Mouse (Mus musculus) right cerebral cortex, postnatal 4 days (tissue): ENCODE measurements around the gene Mpv17l2.

ENCODE experiments used
- DNase-seq: peaks from one replicate; pipeline ENCODE4 v3.0.0-alpha.2; 2022

The Mpv17l2 gene

DNA sequence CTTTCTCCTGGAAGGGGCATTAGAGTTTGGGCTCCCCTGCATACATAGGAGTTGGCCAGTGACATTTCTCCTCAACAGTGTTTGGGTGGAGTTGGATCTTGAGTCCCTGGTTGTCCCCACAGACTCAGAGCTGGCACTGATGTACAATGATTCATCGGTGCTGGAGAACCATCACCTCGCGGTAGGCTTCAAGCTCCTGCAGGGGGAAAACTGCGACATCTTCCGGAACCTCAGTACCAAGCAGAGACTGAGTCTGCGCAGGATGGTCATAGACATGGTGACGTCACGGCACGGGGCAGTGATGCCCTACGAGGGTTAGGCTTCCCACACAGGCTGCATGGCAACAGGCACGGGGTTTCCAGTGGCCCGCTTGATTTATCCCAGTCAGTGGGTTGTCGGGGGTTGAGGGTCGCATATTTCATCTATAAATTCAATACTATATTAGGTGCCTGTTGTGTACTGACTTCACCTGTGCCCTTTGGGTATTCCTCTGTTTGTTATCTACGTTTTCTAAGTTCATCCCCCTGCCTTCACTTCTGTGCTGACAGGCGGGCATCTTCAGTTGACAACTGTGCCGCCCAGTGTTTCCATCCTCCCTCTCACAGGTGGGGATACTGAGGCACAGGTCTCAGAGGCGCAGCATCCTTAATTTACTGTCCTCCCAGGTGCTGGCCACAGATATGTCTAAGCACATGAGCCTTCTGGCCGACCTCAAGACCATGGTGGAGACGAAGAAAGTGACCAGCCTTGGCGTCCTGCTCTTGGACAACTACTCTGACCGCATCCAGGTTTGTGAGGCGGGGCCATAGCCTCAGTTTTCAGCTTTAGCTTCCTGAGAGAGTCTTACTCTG is 12.3 kb downstream of the Mpv17l2 start:
- no peak for DNase-seq

DNA sequence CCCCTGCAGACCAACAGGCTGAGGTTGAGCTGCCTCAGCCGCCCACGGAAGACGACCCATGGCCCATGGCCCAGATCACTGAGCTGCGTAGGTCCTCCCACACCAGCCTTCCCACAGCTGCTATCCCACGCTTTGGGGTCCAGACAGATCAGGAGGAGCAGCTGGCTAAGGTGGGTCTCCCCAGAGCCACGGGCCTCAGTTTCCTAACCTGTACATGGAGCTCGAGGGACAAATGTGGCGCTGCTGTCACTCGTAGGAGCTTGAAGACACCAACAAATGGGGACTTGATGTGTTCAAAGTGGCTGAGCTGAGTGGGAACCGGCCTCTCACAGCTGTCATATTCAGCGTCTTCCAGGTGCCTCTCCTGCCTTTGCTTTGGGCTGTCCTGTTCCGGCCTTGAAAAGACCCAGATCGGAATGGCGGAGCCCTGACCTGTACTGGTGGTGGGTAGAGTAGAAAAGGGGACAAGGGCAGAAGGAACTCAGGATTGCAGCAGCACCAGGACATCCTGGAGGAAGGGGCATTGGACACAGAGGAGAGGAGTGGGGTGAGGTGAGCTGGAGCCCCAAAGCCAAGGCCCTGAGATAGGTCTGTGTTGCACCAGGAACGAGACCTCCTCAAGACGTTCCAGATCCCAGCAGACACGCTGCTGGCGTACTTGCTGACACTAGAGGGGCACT is 13.4 kb downstream of the Mpv17l2 start:
- no peak for DNase-seq

DNA sequence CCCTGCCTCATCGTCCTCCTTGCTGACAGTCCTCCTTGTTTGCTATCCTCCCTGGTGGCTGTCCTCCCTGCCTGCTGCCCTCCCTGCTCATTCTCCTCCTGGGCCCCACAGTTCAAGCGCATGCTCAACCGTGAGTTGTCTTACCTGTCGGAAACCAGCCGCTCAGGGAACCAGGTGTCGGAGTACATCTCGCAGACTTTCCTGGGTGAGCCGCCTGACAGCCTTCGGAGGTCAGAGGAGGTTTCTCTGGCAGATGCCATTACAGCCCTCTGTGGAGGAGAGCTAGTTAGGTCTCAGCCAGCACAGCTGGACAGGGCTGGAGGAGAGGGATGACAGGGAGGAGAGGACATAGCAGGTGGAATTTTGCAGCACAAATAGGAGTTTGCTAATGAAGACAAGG is 14.1 kb downstream of the Mpv17l2 start:
- no peak for DNase-seq

DNA sequence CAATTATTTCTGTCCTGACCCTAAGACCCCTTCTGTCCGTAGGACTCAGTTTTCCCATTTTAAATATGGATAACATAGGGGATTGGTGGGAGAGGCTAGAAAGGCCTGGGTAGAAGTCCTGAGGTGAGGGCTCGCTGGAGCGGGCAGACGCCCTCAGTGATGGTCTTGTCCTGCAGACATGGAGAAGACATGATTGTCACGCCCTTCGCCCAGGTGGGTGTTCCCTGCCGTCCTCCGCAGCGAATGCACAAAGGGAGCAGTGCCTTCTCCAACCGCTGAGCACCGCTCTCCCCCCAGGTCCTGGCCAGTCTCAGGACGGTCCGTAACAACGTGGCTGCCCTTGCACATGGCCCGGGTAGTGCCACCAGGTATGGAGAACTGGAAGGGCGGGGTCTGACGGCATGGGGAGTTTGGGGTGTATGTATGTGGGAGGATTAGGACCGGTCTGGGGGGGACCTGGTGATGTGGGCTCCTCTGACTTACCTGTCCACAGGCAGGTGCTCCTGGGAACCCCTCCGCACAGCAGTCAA is 15.0 kb downstream of the Mpv17l2 start:
- no peak for DNase-seq

DNA sequence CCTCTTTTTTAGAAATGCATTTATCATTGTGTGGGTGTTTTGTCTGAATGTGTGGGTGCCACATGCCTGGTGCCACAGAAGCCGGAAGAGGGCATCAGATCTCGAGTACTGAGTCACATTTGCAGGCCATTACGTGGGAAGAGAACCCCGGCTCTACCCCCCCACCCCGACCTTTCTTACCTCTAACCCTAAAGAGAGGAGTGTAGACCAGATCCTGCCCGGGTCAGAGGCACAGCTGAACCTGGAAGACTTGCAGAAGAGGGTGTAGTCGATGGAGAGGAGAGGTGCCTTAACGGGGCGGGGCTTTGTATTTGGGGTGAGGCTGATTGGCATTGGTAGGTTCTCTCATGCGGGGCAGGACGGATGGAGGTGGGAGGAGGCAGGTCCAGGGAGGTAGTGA is 15.9 kb downstream of the Mpv17l2 start:
- DNase-seq, result no peak

DNA sequence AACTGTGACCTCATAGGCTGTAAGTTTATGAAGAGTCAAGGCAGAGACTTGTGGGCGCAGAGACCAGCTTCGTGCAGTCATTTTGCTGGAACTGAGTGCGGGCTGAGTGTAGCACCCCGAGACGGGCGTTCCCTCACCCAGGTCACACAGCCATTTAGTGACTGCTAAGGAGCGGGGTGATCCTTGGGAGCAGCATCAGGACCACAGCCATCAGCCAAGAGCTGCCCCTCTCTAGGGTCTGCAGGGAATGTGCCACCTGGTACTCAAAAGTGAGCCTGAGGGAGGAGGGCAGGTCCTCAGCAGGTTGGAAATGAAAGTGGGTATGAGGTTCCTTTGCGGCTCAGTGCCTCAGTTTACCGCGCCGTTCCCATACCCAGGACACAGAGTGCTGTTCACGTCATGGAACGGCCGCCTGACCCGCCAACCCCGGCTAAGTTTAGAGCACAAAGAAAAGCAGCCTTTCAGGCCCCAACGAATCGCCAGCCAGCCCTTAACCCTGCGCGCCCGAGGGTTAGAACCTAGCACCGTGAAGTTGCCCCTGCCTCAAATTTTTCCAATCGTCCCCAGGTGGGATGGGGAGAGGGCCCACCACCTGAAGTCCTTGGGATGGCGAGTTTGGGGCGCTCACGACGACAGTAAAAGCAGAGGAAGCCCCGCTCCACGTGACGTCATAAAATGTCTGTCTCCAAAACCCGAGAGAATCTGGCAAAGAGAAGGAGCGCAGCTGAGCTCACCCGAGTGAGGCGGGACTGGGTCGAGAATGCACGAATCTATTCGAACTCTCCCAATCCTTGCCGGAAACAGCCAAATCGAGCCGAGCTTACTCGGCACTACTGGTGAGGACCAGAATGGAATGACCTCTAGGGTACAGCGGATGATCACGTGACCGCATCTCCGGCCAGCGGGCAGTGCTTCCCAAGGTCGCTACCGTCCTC is 16.8 kb downstream of the Mpv17l2 start:
- no peak for DNase-seq

DNA sequence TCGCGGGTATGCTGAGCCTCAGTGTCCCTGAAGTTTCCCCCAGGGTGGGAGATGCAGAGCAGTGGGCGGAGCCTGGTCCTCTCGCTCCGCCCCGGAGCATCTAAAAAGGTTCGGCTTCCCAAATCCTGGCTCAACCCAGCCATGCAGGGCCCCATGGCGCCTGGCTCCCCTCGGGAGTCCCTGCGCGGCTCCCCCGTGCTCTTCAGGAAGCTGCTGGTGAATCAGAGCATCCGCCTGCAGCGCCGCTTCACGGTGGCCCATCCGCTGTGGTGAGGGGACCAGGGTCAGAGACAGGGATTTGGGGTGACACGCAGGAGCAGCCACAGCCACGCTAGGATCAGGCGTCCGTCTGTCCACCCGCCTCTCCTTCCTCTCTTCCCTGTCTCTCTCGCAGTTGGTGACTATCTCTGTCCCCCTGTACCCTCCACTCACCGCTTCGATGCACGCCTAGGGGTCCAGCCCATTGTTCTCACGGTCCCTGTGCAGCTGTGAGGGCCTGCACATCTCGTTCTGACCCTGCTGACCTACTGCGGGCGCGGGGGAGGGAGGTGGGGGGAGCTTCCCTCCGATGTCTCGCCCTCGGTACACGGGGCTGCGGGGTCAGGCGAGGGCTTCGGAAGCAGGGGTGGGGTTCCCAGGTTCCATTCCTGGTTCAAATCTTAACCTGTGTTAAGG is 17.6 kb downstream of the Mpv17l2 start:
- no peak for DNase-seq

DNA sequence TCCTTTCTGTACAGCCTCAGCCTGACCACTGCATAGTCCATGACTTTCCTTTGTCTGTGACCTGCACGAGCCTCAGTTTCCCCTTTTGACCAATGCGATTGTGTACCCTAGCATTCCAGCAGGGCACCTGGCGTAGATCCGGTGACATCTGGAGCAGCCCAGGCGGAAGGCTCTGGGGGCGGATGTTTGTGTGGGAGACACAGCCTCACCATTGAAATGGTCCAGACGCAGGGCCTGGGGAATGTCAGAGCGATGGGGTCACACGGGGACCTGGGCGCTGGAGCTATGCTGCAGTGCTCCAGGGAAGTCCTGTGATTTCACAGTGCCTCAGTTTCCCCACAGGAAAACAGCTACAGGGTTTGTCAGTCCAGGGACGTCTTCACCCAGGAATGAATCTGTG is 18.6 kb downstream of the Mpv17l2 start:
- DNase-seq, result no peak

DNA sequence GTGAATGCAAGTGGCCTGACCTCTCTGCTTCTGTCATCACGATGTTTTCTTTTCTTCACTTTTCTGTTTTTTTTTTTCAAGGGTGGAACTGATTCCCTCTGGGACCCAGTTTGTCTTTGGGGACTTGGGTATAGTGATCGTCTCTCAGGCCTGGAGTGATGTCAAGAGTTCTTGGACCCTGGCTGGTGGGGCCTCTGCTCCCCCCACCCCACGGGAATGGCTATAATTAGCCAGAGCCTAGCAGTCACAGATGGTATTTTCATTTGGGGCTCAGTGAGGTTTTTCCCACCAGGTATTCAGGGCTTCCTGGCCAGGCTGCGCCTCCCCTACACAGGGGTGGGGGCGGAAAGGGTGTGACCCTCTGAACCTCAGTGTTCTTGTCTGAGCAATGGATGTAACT is 19.1 kb downstream of the Mpv17l2 start:
- DNase-seq, result no peak

DNA sequence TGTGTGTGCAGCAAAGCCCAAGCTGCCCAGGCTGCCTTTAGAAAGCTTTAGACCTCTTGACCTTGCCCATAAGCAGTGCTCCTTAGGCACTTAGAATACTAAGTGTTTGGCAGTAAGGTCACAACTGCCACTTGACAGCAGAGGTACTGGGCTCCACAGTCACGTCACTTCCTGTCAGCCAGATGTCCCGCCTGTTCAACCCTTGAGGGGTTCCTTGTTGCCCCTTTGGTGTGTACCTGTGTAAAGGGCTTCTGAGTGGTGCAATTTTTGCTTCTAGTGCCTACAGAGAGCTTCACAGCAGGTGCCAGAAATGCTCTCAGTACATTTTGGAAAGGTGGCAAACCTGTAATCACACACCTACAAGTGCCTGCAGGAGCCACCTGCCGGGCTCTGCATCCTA is 22.5 kb downstream of the Mpv17l2 start:
- DNase-seq, result no peak

DNA sequence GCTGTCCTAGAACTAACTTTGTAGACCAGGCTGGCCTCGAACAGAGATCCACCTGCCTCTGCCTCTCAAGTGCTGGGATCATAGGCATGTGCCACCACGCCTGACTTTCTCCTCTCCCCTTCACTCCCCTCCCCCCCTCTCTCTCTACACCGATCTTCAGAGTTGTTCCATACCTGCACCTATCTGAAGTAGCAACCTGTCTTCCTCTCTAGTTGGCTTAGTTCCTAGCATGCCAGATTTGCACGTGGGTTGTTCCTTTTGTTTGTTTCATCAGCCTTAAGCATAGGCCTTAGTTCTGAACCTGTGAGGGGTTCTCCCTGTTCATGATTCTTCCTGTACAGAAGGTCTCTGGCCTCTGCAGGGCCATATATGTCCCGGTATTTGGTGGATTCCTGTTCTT is 23.0 kb downstream of the Mpv17l2 start:
- no peak for DNase-seq

DNA sequence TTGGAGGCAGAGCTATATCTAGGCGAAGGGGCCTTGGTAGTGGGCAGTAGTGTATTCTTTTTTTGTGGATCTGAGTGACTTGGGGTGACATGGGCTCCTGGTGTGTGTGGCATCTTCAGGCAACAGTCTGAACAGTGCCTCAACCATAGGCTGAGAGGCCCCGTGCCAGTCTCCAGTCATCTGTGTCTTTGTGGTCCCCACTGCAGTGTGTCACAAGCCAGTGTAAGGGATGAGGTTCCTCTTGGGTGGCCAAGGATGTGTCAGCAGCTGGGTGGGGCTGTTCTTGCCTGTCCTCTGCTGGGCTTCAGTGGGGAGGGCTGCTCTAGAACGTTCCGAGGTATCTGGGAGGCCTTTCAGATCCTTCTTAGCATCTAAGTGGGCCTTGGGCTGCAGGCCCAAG is 29.8 kb downstream of the Mpv17l2 start:
- no peak for DNase-seq

DNA sequence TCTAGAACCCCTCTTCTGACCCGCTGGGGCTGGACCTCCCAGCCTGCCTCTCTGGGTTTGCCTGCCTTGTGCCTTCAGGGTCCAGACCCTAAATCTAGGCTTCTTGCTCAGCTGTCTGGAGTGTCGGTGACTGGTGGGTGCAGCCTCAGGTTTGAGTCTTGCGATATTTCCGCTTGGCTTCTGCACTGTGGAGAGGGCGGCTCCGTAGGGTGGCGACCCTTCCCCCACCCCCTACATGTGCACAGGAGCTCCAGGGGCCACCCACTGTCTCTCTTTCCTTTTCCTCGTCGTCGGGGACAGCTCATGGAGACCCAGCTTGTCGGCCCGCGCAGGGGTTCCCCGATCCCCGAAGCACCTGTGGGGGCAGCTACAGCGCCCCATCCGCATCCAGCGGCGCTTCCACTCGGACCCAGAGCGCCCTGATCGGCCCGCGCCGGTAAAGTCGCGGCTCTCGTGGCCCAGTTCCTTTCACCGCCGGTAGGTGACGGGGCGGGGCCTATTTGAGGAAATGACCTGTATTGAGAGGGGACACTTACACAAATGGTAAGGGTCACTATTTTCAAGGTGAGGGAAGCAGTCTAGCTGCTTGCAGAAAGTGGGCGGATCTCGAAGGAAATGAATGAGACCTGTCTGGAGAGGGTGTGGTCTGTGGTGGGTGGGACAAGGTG is 30.8 kb downstream of the Mpv17l2 start:
- DNase-seq, result no peak

DNA sequence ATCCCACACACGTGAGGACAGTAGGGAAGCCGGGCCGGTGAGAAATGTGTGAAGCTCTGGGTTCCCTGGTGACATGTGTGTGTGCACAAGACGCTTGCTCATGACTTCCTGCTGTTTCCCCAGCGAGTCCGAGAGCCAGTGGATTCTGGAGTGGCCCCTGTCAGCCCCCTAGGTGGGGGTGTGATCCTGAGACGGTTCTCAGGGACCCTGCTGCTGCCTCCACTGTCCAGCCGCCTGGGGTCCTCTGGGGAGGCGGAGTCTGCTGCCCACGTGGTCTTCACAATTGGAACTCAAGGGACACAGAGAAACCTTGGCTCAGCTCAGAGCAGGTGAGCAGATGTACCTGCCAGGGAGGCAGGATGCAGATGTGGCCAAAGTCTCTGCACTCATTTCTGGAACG is 34.0 kb downstream of the Mpv17l2 start:
- no peak for DNase-seq

DNA sequence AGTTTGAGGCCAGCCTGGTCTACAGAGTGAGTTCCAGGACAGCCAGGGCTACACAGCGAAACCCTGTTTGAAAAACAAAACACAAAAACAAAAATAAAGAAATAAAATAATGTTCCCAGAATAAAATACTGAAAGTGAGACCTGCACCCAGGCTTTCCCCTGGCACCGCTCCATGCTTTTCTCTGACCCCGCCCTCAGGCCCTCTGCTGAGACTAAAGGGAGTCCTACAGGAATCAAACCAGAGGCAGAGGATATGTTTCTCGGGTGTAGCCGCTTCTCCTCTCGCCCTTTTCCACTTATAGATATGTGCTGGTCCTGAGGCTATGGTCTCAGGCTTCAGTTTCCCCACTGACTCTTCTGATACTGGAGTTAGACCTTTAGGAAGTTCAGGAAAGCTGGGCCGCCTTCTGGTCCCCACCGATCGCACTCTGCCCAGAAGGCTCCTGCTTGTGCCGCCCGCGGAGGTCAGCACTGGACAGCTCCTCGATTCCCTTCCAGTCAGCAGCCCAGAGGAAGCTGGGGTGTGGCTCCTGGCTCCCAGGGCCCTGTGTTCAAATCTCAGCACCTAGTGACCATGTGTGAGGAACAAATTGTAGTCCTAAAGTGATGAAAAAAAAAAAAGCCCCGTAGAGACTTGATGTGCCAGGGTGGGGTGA is 34.8 kb downstream of the Mpv17l2 start:
- no peak for DNase-seq

DNA sequence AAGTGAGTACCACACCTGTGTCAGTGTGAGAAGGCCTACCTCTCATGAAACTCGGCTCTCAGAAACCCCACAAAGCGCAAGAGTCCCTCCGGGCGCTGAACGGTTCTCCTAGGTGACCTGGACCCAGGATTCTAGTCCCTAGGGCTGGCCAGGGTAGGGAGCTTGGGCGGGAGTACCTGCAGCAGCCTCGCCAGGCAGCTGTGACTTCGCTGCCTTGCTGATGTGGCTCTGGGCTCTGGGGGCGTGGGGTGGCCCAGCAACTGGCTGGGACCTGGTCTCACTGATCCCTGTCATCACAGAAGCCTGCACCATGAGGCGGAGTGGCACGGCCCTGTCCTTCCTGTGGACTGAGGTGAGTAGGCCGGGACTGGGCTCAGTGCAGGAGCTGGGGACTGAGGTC is 36.5 kb downstream of the Mpv17l2 start:
- no peak for DNase-seq

DNA sequence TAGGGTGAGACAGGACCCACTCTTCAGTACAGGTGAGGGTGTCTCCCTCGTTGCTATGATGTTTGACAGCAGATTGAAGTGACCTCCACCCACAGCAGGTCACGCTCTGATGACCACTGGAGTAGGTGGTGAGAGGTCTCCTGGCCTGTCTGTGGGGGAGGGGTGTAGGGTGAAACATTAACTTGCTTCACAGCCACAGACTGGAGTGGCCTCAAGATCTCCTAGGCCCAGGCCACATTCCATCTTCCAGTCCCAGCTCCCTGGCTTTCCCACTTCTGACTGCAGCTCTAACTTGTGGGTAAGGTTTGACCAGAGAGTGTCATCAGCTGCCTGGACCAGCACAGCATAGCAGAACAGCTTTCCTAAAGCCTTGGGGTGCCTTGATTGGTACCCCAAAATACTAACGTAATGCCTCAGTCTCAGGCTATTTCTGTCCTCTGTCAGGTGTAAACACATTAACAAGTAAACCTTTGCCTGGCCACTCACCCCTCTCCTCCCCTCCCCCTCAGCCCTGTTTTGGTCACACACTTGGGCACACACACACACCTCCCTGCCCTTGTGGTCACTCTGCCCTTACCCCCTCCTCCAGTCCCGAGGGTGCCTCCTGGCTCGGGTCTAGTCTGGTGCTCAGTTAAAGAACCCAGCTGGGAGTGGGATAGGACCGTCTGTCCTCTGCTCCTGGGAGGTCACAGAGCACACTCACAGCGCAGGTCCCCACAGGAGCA is 37.1 kb downstream of the Mpv17l2 start, which contains the start of gene Pde4c:
Pde4c (plus strand) TSS at position 235 of the 725 bp plus-strand sequence.
- no peak for DNase-seq

DNA sequence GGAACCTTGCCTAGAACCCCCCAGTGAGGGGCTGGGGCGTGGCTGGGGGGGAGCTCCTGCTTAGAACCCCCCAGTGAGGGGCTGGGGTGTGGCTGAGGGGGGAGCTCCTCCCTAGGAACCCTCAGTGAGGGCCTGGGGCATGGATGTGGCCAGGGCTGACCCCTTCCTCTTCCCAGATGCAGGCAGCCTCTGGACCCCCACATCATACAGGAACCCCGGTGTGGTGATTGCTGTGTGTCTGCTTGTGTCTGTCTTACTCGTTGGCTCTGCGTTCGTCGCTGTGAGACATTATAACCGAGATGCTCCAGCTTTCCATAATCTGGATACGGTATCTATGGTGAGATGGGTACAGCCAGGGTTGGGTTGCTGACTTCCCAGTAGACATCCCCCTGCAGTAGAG is 39.1 kb downstream of the Mpv17l2 start:
- DNase-seq, result no peak

DNA sequence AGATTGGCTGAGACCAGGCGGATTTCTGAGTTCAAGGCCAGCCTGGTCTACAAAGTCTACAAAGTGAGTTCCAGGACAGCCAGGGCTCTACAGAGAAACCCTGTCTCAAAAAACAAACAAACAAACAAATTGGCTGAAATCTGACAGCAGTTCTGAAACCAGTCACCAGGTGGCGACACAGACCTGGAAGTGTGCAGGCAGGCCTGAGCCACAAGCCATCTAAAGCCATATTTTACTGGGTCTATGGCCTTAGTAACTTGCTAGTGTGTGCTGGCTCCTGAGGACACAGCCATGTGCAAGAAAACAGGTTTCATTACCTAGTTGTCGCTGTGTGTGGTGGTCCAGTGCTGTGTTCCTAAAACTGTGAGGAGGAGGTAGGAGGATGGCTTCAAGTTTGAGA is 40.0 kb downstream of the Mpv17l2 start:
- peak; percentile 88 for DNase-seq

DNA sequence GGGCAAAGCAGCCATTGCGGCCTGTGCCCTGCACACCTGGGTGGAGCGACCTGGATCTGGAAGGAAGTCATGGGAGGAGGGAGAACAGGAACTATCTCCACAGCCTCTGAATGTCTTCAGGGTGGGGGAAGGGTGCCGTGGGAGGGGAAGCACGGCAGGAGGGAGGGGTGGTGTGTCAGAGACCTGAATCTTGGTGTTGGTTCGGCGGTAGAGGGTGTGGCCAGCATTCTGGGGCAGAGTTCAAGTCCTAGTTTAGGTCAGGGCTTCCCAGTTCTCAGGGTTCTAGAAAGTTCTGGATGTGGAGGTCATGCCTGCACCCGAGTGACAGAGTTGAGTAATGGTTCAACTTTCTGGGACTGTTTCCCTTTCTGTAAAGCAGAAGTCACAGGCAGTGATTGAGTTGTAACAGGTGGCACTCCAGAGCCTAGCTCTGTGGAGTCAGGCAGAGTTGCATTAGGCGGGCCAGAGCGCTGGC is 40.9 kb downstream of the Mpv17l2 start:
- no peak for DNase-seq

DNA sequence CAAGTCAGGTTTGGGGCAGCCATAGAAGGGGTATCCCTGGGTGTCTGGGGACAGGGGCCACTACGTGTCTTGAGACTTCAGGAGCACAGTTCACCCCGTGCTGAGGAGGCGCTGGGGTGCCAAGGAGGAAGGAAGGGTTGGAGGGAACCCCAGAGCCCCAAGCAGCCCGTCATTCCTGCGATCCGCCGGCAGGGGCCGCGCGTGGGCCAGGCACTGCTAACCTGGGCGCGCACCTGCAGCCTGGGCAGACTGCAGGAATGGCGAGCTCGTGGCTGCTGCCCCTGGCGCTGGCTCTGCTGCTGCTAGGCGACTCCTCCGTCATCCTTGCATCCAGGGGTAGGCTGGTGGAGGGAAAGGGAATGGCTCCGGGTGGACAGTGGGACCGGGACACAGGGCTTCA is 42.4 kb downstream of the Mpv17l2 start, which contains the start of gene Gm3336:
Gm3336 (plus strand) TSS at position 247 of the 400 bp plus-strand sequence.
- peak; percentile 46 for DNase-seq
